Mouse (Mus musculus) ES-Bruce4 (cell line): ENCODE data around the gene Scd4. TPM values are rescaled to one million over a fixed set of nuclear protein-coding genes. Genes with fewer than 3 reads are reported as not detected.
A peak's percentile ranks its signal among the peaks of the same experiment; 100 is the strongest.

ENCODE experiments used
- H3K27ac ChIP-seq: 2 replicates; pipeline ENCODE4 v1.5.1; 2012; ENCODE audit warnings: low read length, inconsistent platforms; ENCODE audit not compliant: insufficient read depth
- H3K27me3 ChIP-seq: 2 replicates; pipeline ENCODE4 v1.6.1; 2012; ENCODE audit warnings: mild to moderate bottlenecking, low read length, inconsistent platforms; ENCODE audit not compliant: control insufficient read depth, poor library complexity, insufficient read depth, severe bottlenecking
- H3K36me3 ChIP-seq: 2 replicates; pipeline ENCODE4 v1.6.1; 2012; ENCODE audit warnings: inconsistent platforms, mild to moderate bottlenecking, low read length, moderate library complexity; ENCODE audit not compliant: control insufficient read depth, poor library complexity, insufficient read depth, severe bottlenecking
- H3K4me1 ChIP-seq: one replicate; pipeline ENCODE4 v1.8.1; 2011; ENCODE audit warnings: low read length; ENCODE audit not compliant: control insufficient read depth, insufficient read depth
- H3K4me3 ChIP-seq: 2 replicates; pipeline ENCODE4 v1.5.1; 2011; ENCODE audit warnings: low read depth, mild to moderate bottlenecking, low read length
- H3K9ac ChIP-seq: 2 replicates; pipeline ENCODE4 v1.6.1; 2012; ENCODE audit warnings: low read depth, mild to moderate bottlenecking, inconsistent platforms; ENCODE audit not compliant: poor library complexity, severe bottlenecking
- H3K9me3 ChIP-seq: replicated peaks from 2 replicates; pipeline ENCODE4 v1.6.1; 2012; ENCODE audit warnings: mild to moderate bottlenecking, low read length, inconsistent platforms; ENCODE audit not compliant: control insufficient read depth, poor library complexity, insufficient read depth, severe bottlenecking
- CTCF ChIP-seq: IDR thresholded peaks from one replicate; pipeline ENCODE4 v1.8.1; 2011; ENCODE audit warnings: low read depth, low read length
- EP300 ChIP-seq: IDR thresholded peaks from 2 replicates; pipeline ENCODE4 v1.6.1; 2011; ENCODE audit warnings: low read depth, low read length; ENCODE audit not compliant: insufficient read depth
- POLR2A ChIP-seq: IDR thresholded peaks from one replicate; pipeline ENCODE4 v1.8.1; 2011; ENCODE audit warnings: low read length; ENCODE audit not compliant: insufficient read depth
- polyA plus RNA-seq: library from polyadenylated mRNA; stranded (reverse); fragments of >200 nt; gene quantifications from 2 replicates; pipeline ENCODE4 v1.2.4, GENCODE M21; 2011; ENCODE audit warnings: low read depth; ENCODE audit not compliant: missing spikeins, insufficient read depth, insufficient read length

Scd4 gene
- polyA plus RNA-seq, 1 experiment = 0.19 TPM

GRCm38 (mm10) chr19:44316752-44317315, 16.1 kb upstream of the Scd4 start:
- no peaks in the 10 kb centered on the region for H3K36me3 ChIP-seq
- H3K9ac ChIP-seq = no peak overlapping the region
- TF ChIP-seq CTCF (no peak), EP300 (no peak), POLR2A (no peak)
- no peak overlapping the region for H3K4me3 ChIP-seq
- H3K9me3 ChIP-seq = no peaks in the 10 kb centered on the region
- H3K27me3 ChIP-seq = no peaks in the 10 kb centered on the region
- peak overlapping the region; percentile 4; the same call in 1 of the 2 replicates for H3K27ac ChIP-seq
- H3K4me1 ChIP-seq = peaks cover 4% of the 10 kb centered on the region

- H3K9me3 ChIP-seq = no peaks in the 10 kb centered on the region
- H3K27me3 ChIP-seq = no peaks in the 10 kb centered on the region
- H3K27ac ChIP-seq = peak overlapping the region; percentile 30; the same call in 1 of the 2 replicates
- H3K4me3 ChIP-seq = no peak overlapping the region
- no peak for TF ChIP-seq POLR2A
- no peak for TF ChIP-seq EP300
- TF ChIP-seq CTCF = no peak
- peaks cover 4% of the 10 kb centered on the region for H3K4me1 ChIP-seq
- no peaks in the 10 kb centered on the region for H3K36me3 ChIP-seq
- H3K9ac ChIP-seq = no peak overlapping the region
These were observed 15.5 kb upstream of the Scd4 start for GRCm38 (mm10) chr19:44317391-44317790.

- Histone ChIP-seq H3K4me1 (peaks cover 4% of the 10 kb centered on the region), H3K9ac (no peak overlapping the region), H3K4me3 (no peak overlapping the region), H3K27me3 (no peaks in the 10 kb centered on the region), H3K36me3 (no peaks in the 10 kb centered on the region), H3K9me3 (no peaks in the 10 kb centered on the region), H3K27ac (no peak overlapping the region)
- TF ChIP-seq EP300 (no peak), POLR2A (no peak), CTCF (no peak)
These were observed 14.3 kb upstream of the Scd4 start for GRCm38 (mm10) chr19:44318545-44318944.

- Histone ChIP-seq H3K4me1 (peaks cover 4% of the 10 kb centered on the region), H3K4me3 (no peak overlapping the region), H3K27me3 (no peaks in the 10 kb centered on the region), H3K9ac (no peak overlapping the region), H3K36me3 (no peaks in the 10 kb centered on the region), H3K27ac (no peak overlapping the region), H3K9me3 (no peaks in the 10 kb centered on the region)
- TF ChIP-seq EP300 (no peak), CTCF (no peak), POLR2A (no peak)
These were observed 12.6 kb upstream of the Scd4 start for GRCm38 (mm10) chr19:44320316-44320715.

- Histone ChIP-seq H3K4me3 (no peak overlapping the region), H3K4me1 (peaks cover 4% of the 10 kb centered on the region), H3K36me3 (no peaks in the 10 kb centered on the region), H3K9ac (no peak overlapping the region), H3K27me3 (no peaks in the 10 kb centered on the region), H3K9me3 (0 out of 2 replicates have a peak, but pooled peaks cover 4% of the 10 kb centered on the region), H3K27ac (peak overlapping the region; percentile 21; the same call in 1 of the 2 replicates)
- no peak for TF ChIP-seq POLR2A
- TF ChIP-seq EP300 = no peak
- TF ChIP-seq CTCF = no peak
These were observed 11.7 kb upstream of the Scd4 start for GRCm38 (mm10) chr19:44321201-44321600.

GRCm38 (mm10) chr19:44321631-44322030, 11.3 kb upstream of the Scd4 start:
- no peak overlapping the region for H3K9ac ChIP-seq
- H3K4me3 ChIP-seq = no peak overlapping the region
- no peak overlapping the region for H3K27ac ChIP-seq
- no peaks in the 10 kb centered on the region for H3K27me3 ChIP-seq
- no peak for TF ChIP-seq EP300
- no peak for TF ChIP-seq POLR2A
- no peak for TF ChIP-seq CTCF
- no peaks in the 10 kb centered on the region for H3K36me3 ChIP-seq
- peaks cover 4% of the 10 kb centered on the region for H3K4me1 ChIP-seq
- H3K9me3 ChIP-seq = 0 out of 2 replicates have a peak, but pooled peaks cover 4% of the 10 kb centered on the region
